Mouse (Mus musculus): ENCODE data around the gene Plcb2. TPM values are rescaled to one million over a fixed set of nuclear protein-coding genes. Genes with fewer than 3 reads are reported as not detected.

Plcb2 gene
- polyA plus RNA-seq, 1 experiment = 0.35 TPM

DNA sequence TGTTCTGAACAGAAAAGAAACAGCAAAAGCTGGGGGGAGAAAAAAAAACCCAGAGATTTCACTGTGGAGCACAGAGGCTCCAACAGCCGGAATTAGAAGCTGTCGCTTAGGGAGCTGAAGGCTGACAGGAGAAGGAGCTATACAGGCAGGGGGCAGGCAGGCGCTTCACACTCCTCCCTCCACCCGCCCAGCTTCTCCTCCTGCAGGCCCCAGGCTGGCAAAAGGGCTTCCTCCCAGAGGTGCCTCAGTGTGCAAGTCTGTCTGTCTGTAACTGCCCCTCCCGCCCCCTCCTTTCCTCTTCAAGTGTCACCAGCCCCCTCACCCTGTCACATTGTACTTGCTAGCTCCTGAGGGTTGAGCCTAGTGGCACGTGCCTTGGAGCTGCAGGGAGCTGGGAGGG is 21.8 kb downstream of the Plcb2 start:
- no peak for TF ChIP-seq GATA1 (IDR thresholded peaks at IDR 0.05; ENCODE audit: low read length)

- TF ChIP-seq GATA1 (IDR thresholded peaks at IDR 0.05; ENCODE audit: low read length) = no peak
These were observed 24.1 kb downstream of the Plcb2 start, which contains the start of gene Ankrd63 for GRCm38 (mm10) chr2:118703913-118704730. Gene Ankrd63, minus strand, starts transcription at chr2:118703963.

GRCm38 (mm10) chr2:118702883-118703761 is 25.1 kb downstream of the Plcb2 start:
- no peak for TF ChIP-seq GATA1 (IDR thresholded peaks at IDR 0.05; ENCODE audit: low read length)

DNA sequence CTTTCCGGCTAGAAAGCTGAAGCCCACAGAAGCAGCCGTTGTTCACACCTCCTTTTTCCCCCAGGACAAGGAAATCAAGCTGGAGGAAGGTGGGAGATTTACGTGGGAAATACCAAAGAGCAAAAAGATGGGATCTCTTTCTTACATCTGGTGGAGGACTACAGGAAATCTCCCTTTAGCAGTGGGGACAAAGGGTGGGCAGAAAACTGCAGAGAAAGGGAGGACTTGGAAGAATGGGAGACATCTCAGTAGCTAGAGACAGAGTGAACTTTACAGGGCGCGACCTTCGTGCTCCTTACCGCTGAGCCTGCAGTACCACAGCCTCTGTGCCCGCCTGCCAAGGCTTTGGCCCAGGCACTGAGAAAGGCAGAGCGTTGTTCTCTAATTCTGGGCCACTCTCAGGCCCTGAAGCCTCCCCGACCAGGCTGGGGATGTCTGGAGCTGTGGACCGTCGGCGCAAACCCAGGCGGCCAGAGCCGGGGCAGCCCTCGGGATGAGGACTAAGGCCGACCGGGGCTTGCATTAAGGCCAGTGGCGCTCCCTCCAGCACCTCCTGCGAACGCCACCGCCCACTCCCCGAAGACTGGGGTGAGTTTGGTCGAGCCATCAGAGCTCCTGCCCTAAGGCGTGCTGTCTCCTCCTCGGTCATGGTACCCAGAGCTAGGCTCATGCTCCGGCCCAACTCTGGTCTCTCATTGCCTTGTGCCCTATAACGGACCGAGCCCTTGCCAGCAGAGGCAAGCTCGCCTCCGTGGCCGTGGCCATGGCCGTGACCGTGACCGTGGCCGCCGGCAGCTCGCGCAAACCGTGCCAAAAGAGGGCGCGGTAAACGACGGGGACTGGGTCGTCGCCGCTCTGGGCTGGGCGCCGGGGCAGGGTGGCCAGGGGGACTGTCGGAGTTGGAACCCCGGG is 26.0 kb downstream of the Plcb2 start:
- TF ChIP-seq GATA1 (IDR thresholded peaks at IDR 0.05; ENCODE audit: low read length) = no peak

DNA sequence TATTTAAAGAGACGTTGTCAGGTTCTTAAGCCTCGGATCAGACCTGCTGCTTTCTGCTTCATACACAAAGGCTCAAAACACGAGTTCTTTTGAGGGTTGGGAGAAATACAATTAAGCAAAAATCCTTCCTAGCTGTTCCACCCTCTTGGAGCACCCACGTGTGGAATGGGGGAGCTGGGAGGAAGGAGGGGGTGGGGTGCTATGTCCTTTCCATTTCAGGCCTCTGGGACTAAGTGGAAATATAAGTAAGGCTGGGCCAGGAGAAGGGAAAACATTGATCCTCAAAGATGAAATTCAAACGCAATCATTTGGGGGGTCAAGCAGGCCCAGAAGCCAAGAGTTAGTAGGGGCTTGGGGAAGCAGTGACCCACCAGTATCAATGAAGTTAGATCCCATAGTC is 27.1 kb downstream of the Plcb2 start:
- no peak for TF ChIP-seq GATA1 (IDR thresholded peaks at IDR 0.05; ENCODE audit: low read length)

DNA sequence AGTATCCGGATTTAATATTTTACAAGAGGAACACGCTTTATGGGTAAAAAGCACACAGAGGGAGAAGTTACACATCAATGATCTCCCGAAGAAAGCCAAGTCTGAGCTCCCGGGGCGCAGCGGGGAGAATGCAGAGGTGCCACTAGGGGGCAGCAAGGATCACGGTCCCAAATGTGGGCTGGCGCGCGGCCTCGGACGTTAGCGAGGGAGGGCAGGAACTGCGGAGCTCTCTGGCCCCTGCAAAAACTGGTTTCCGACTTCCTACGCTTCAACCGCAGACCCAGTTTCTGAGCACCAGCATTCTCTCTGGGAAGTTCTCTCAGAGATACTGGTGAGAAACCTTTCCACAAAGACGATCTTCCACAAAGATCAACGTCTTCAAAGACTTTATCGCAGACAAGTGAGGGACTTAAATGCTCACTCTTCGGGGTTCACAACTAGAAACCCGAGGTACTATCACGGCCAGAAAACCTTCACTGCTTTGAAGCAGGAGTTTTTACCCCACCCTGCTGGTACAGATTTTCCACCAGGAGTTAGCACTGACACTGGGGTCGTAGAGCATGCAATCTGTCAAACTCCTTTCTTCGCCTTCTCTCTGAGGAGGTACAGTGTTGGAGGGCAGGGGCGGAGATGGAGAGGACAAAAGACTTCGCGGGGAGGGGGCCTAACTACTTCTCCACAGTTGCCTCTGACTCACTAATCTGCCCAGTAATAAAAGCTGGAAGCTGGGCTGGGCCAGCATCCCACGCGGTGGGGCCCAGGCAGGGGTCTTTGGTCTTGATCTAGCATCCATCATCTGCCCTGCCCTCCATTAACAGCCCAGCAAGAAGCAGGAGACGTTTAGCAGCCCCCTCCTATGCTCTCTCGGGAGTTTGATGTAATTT is 27.8 kb downstream of the Plcb2 start:
- TF ChIP-seq GATA1 (IDR thresholded peaks at IDR 0.05; ENCODE audit: low read length) = no peak

- TF ChIP-seq GATA1 (IDR thresholded peaks at IDR 0.05; ENCODE audit: low read length) = no peak
These were observed 30.3 kb downstream of the Plcb2 start for GRCm38 (mm10) chr2:118697955-118698354.

GRCm38 (mm10) chr2:118697311-118697877 is 30.8 kb downstream of the Plcb2 start:
- TF ChIP-seq GATA1 (IDR thresholded peaks at IDR 0.05; ENCODE audit: low read length) = no peak

DNA sequence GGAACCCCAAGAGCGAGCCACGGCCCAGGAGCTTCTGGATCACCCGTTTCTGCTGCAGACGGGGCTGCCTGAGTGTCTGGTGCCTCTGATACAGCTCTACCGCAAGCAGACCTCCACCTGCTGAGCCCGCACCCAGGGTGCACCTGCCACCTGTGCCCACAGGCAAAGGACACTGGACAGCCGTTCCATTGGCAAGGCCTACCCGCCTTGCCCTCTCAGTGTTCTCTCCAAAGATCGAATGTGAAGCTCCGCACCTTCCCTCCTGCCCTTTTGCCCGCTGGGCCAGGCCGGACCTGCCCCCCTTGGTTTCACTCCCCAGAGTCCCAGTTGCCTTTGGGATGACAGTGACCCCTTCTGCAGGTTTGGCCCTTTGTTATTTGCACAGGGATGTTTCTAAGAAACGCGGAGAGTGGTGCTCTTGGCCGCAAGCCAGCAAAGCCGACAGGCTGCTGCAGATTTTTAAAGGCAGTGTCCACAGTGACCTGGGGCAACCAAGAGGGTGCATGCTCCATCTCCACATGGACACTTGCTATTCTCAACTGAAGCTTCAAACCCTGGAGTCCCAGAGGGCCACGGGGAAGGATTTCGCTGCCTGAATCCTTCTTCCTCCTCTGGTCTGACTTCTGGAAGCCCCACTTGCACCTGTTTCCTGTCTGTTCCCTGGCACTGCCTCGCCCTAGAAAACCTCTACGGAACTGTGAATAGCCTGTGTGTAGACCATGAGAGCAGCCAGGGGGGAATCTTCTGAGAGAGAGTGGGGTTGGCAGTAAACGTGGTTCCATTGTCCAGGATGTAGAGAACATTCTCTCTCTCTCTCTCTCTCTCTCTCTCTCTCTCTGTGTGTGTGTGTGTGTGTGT is 31.6 kb downstream of the Plcb2 start:
- no peak for TF ChIP-seq GATA1 (IDR thresholded peaks at IDR 0.05; ENCODE audit: low read length)

DNA sequence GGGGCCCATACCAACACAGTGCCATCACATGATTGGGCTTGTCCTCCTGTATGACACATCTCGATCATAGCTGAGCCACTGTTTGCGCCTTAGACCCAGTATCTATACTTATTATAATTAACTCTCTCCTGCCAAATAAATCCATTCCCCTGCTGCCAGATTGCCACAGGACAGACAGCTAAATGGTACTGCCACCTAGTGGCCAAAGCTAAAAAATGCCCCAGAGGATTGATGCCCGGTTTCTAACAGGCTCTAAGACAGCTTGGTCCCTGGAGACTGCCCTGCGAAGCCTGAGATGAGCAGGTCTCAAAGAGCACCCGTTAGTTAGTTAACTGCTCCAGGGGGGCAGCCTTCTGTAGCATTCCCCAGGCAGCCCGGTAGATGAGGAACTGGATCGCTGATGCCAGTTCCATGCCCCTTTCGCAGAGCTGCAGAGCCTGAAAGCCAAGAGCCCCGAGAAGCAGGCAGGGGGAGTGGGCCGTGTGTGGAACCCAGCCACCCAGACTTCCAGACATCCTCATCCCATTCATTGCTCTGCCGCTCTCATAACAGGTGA is 32.5 kb downstream of the Plcb2 start:
- TF ChIP-seq GATA1 (IDR thresholded peaks at IDR 0.05; ENCODE audit: low read length) = no peak

DNA sequence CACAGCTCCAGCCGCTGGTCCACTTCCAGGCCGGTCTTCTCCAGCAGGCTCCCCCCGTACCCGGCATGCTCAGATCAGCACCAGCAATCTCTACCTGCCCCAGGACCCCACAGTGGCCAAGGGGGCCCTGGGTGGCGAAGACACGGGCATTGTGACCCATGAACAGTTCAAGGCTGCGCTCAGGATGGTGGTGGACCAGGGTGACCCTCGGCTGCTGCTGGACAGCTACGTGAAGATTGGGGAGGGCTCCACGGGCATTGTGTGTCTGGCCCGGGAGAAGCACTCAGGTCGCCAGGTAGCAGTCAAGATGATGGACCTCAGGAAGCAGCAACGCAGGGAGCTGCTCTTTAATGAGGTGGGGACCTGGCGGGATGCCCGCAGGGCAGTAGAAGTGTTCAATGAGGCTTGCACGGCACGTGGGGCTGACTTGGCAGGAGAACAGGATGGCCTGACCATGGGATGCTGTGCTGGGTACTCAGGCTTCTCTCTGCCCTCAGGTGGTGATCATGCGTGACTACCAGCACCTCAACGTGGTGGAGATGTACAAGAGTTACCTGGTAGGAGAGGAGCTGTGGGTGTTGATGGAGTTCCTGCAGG is 34.8 kb downstream of the Plcb2 start:
- TF ChIP-seq GATA1 (IDR thresholded peaks at IDR 0.05; ENCODE audit: low read length) = no peak

- TF ChIP-seq GATA1 (IDR thresholded peaks at IDR 0.05; ENCODE audit: low read length) = no peak
These were observed 38.4 kb downstream of the Plcb2 start for GRCm38 (mm10) chr2:118689875-118690274.
